Mouse (Mus musculus): ENCODE data around the gene Pm20d1. TPM values are rescaled to one million over a fixed set of nuclear protein-coding genes. Genes with fewer than 3 reads are reported as not detected.

The Pm20d1 gene
- total and polyA plus RNA-seq, 3 experiments = 0.17 to 0.53 (median 0.21) TPM

- DNase-seq (ENCODE audit: extremely low read depth) = no peak
- Histone ChIP-seq H3K27ac (ENCODE audit: insufficient read depth, low read depth) (no peak overlapping the region), H3K27me3 (replicated peaks) (no peaks in the 10 kb centered on the region), H3K4me3 (replicated peaks in 1 of 3; ENCODE audit: low read depth in 2 of 3, low read length in 2 of 3, poor library complexity in 1 of 3) (peak overlapping the region in 2 of 3 experiments; percentile 24 to 70), H3K4me1 (ENCODE audit: control insufficient read depth in 1 of 2, insufficient read depth in 2 of 2) (peaks cover 5 to 6% of the 10 kb centered on the region in 2 experiments; a peak in 3 of 4 replicates), H3K79me2 (replicated peaks; ENCODE audit: control insufficient read depth, extremely low read depth, insufficient read depth, poor library complexity, severe bottlenecking) (no peaks in the 10 kb centered on the region; the same call in 1 of the 2 replicates), H3K36me3 (replicated peaks in 1 of 2; ENCODE audit: control insufficient read depth in 1 of 2, insufficient read depth in 1 of 2, low read length in 1 of 2) (peaks cover 0 to 7% of the 10 kb centered on the region in 2 experiments), H3K9ac (ENCODE audit: insufficient read depth, low read depth) (no peak overlapping the region), H3K4me2 (ENCODE audit: insufficient read depth, low read depth, poor library complexity, severe bottlenecking) (no peak overlapping the region), H3K9me3 (replicated peaks; ENCODE audit: low read length) (no peaks in the 10 kb centered on the region)
- dilution Hi-C loops (cut with MboI; ENCODE audit: extremely low pct_ligation_motif_present, extremely low pct_unique_long_range_greater_than_20kb, low sequenced_read_pairs) (loop anchor here (25.0 kb wide), 1 partner anchor 254 kb away; no protein-coding TSS in a partner anchor), in situ Hi-C loops (cut with MboI; ENCODE audit: low pct_ligation_motif_present, low pct_unique_long_range_greater_than_20kb, low sequenced_read_pairs) (no loop called here)
- TF ChIP-seq USF2 (conservative IDR thresholded peaks at IDR 0.05; ENCODE audit: low read depth, low read length) = no peak
- peak; percentile 89 for TF ChIP-seq TBP (conservative IDR thresholded peaks at IDR 0.05; ENCODE audit: low read depth, low read length)
- no peak for TF ChIP-seq HCFC1 (IDR thresholded peaks at IDR 0.05; ENCODE audit: low read depth, low read length)
- no peak for TF ChIP-seq NELFE (IDR thresholded peaks at IDR 0.05; ENCODE audit: low read depth, low read length)
- no peak for TF ChIP-seq MAZ (IDR thresholded peaks at IDR 0.05; ENCODE audit: low read depth, low read length)
- peak; percentile 93 for TF ChIP-seq ZMIZ1 (IDR thresholded peaks at IDR 0.05; ENCODE audit: low read depth, low read length)
- TF ChIP-seq POLR2A (IDR thresholded peaks at IDR 0.05; ENCODE audit: low read depth, low read length) = peak; percentile 30; the same call in 1 of the 2 replicates
- TF ChIP-seq PAX5 (IDR thresholded peaks at IDR 0.05; ENCODE audit: low read length) = no peak
- no peak for TF ChIP-seq RCOR1 (conservative IDR thresholded peaks at IDR 0.05; ENCODE audit: low read depth, low read length)
These were observed 69.3 kb downstream of the Pm20d1 start for GRCm38 (mm10) chr1:131866304-131866999.

- dilution Hi-C loops (cut with MboI; ENCODE audit: extremely low pct_ligation_motif_present, extremely low pct_unique_long_range_greater_than_20kb, low sequenced_read_pairs) = loop anchor here (25.0 kb wide), 1 partner anchor 255 kb away; no protein-coding TSS in a partner anchor
- Histone ChIP-seq H3K27me3 (replicated peaks) (no peaks in the 10 kb centered on the region), H3K9ac (ENCODE audit: insufficient read depth, low read depth) (peak within 1 kb of the TSS; percentile 57), H3K4me2 (ENCODE audit: insufficient read depth, low read depth, poor library complexity, severe bottlenecking) (peak within 1 kb of the TSS; percentile 38), H3K27ac (ENCODE audit: insufficient read depth, low read depth) (no peak within 1 kb of the TSS), H3K79me2 (replicated peaks; ENCODE audit: control insufficient read depth, extremely low read depth, insufficient read depth, poor library complexity, severe bottlenecking) (no peaks in the 10 kb centered on the region; the same call in 1 of the 2 replicates), H3K4me1 (ENCODE audit: control insufficient read depth in 1 of 2, insufficient read depth in 2 of 2) (peaks cover 5 to 6% of the 10 kb centered on the region in 2 experiments; a peak in 3 of 4 replicates), H3K9me3 (replicated peaks; ENCODE audit: low read length) (no peaks in the 10 kb centered on the region), H3K36me3 (replicated peaks in 1 of 2; ENCODE audit: control insufficient read depth in 1 of 2, insufficient read depth in 1 of 2, low read length in 1 of 2) (peaks cover 0 to 11% of the 10 kb centered on the region in 2 experiments), H3K4me3 (replicated peaks in 1 of 3; ENCODE audit: low read depth in 2 of 3, low read length in 2 of 3, poor library complexity in 1 of 3) (peak within 1 kb of the TSS; percentile 67 to 70 (median 67))
- DNase-seq (ENCODE audit: extremely low read depth) = peak; percentile 92
- in situ Hi-C loops (cut with MboI; ENCODE audit: low pct_ligation_motif_present, low pct_unique_long_range_greater_than_20kb, low sequenced_read_pairs) = no loop called here
- TF ChIP-seq ZC3H11A (IDR thresholded peaks at IDR 0.05; ENCODE audit: low read depth, low read length) (no peak), SIN3A (IDR thresholded peaks at IDR 0.05; ENCODE audit: low read length) (0 out of 2 replicates have a peak, but pooled peaks have one; percentile 55), NRF1 (IDR thresholded peaks at IDR 0.05; ENCODE audit: low read depth, low read length) (peak; percentile 50; the same call in 1 of the 2 replicates), BHLHE40 (IDR thresholded peaks at IDR 0.05; ENCODE audit: low read depth, low read length) (no peak), RCOR1 (conservative IDR thresholded peaks at IDR 0.05; ENCODE audit: low read depth, low read length) (no peak), MAFK (IDR thresholded peaks at IDR 0.05; ENCODE audit: insufficient replicate concordance, low read length) (no peak), MAX (IDR thresholded peaks at IDR 0.05; ENCODE audit: low read length) (no peak), ZMIZ1 (IDR thresholded peaks at IDR 0.05; ENCODE audit: low read depth, low read length) (no peak), E2F4 (IDR thresholded peaks at IDR 0.05; ENCODE audit: insufficient replicate concordance, low read depth, low read length) (no peak), GABPA (IDR thresholded peaks at IDR 0.05; ENCODE audit: insufficient replicate concordance, low read depth, low read length) (peak; percentile 87; the same call in 1 of the 2 replicates), MEF2A (IDR thresholded peaks at IDR 0.05; ENCODE audit: borderline replicate concordance, low read depth, low read length) (no peak; the same call in 1 of the 2 replicates), JUN (IDR thresholded peaks at IDR 0.05; ENCODE audit: insufficient read depth, low read depth, low read length) (no peak), PAX5 (IDR thresholded peaks at IDR 0.05; ENCODE audit: low read length) (no peak), NELFE (IDR thresholded peaks at IDR 0.05; ENCODE audit: low read depth, low read length) (no peak), MXI1 (IDR thresholded peaks at IDR 0.05; ENCODE audit: low read depth, low read length) (no peak), USF2 (conservative IDR thresholded peaks at IDR 0.05; ENCODE audit: low read depth, low read length) (no peak), TBP (conservative IDR thresholded peaks at IDR 0.05; ENCODE audit: low read depth, low read length) (no peak), HCFC1 (IDR thresholded peaks at IDR 0.05; ENCODE audit: low read depth, low read length) (peak; percentile 99), ETS1 (conservative IDR thresholded peaks at IDR 0.05; ENCODE audit: low read depth, low read length) (no peak), ZKSCAN1 (IDR thresholded peaks at IDR 0.05; ENCODE audit: borderline replicate concordance, low read depth, low read length) (no peak), UBTF (IDR thresholded peaks at IDR 0.05; ENCODE audit: low read depth, low read length) (no peak), KAT2A (IDR thresholded peaks at IDR 0.05; ENCODE audit: insufficient replicate concordance, low read length) (peak; percentile 98; the same call in 1 of the 2 replicates), ZNF384 (IDR thresholded peaks at IDR 0.05; ENCODE audit: low read depth, low read length) (no peak), EP300 (IDR thresholded peaks at IDR 0.05; ENCODE audit: low read length) (no peak)
These were observed 70.1 kb downstream of the Pm20d1 start, which contains the start of gene Rab29 for GRCm38 (mm10) chr1:131867093-131867945. TSS of gene Rab29 (plus strand) at chr1:131867224.
